Mouse (Mus musculus) small intestine, adult 2 months (tissue): ENCODE measurements around the gene Sigirr.

Experiments used
- CTCF ChIP-seq: fragments of 200-500 bp; IDR thresholded peaks from 2 replicates; pipeline ENCODE4 v1.5.1; 2012; ENCODE audit warnings: low read depth, mild to moderate bottlenecking, control low read depth, inconsistent platforms, low read length, moderate library complexity, mixed read lengths; ENCODE audit not compliant: insufficient replicate concordance, insufficient read length; ENCODE audit errors: extremely low read depth
- POLR2A ChIP-seq: fragments of 200-500 bp; IDR thresholded peaks from 2 replicates; pipeline ENCODE4 v1.6.1; 2012; ENCODE audit warnings: low read depth, mild to moderate bottlenecking, control low read depth, inconsistent platforms, low read length, moderate library complexity

DNA sequence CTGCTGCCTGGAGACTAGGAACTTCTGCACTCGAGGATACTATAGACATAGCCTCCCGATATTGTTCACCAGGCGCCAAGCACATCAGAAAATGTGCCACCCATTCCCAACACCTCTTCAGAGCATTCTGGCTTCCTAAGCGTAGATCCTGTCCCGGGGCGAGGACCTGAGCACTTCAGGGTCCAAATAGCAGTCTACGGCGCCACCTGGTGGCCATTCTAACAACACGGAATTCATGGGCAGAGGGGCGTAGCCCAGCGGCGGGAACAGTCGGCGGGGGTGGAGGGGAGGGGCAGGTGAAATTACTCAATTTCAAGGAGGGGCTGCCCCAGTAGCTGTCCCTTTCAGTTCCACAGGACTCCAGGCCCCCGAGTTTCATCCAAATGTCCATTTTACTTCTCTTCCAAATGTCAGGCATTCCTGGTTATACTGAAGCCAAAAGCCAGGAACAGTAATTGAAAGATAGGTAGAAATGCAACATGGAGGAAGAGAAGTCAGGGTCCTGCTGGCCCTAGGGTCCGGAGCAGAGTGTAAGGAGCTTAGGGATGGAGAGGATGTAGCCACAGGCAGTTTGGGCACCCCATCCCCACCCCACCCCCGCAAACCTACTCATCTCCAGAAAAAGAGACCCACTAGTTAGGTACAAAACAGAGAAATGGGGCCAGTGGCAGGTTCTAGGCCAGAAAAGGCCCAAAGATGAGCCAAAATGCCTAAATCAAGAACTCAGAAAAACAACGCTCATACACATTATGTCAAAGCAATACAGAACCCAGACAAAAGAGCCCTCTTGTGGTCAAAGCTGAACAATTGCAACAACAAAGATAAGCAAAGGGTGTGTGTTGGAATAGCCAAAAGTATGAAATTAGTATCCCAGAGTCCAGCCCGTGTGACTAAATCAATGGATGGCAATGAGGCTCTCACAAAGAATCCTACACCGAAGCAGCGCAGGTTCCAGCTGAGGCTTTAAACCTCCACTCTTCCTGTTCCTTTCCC lies 51.9 kb downstream of the Sigirr start:
- TF ChIP-seq CTCF = peak; percentile 90
- peak; percentile 4; the same call in 1 of the 2 replicates for TF ChIP-seq POLR2A
